Comparison of ENCODE assay signal across 8 mouse cellular contexts in the genomic region with DNA sequence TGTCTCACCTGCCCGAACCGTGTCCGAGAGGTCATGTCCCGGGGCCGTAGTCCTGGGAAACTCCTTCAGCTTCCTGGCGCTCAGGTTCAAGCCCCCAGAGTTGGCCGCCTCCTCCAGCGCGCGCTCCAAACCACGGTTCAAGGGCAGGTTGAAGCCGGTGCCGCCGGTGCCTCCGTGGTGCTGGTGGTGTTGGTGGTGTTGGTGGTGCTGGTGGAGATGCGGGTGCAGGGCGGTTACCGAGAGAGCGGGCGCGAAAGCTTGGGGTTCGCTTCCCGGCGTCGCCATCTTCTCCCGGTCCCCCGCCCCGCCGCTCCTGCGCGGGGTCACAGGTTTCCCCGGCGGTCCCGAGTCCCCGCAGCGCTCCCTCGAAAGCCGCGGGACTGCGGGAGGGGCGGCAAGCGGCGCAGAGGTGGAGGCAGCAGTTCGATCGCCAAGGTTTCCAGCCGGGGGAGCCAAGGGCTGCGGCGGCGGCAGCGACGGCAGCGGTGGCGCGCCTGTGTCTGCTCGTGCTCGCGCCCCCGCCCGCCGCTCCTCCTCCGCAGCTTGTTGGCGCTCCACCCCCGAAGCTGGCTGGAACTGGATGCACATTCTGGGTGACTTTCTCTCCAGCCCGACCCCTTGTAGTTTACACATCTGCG. TPM values are rescaled to one million over a fixed set of nuclear protein-coding genes. Genes with fewer than 3 reads are reported as not detected.
DNase-seq lines count a peak whose midpoint lies in the region; ATAC-seq and TF ChIP-seq lines count a peak whose summit lies in the region.

Gene Lrch1 (minus strand): TSS at position 501 of the 638 bp plus-strand sequence.

- in situ Hi-C loops in Patski (cut with MboI; ENCODE audit: low pct_unique_long_range_greater_than_20kb), result loop anchor here (5.0 kb wide), 1 partner anchor 65 kb away; no protein-coding TSS in a partner anchor

- H3K4me3 ChIP-seq in hindbrain, embryonic 12.5 days, result peak within 1 kb of the TSS; percentile 82

- H3K9ac ChIP-seq in hindbrain, embryonic 12.5 days, result peak within 1 kb of the TSS; percentile 85

- peak within 1 kb of the TSS; percentile 86 for H3K27ac ChIP-seq in hindbrain, embryonic 12.5 days

- CTCF ChIA-PET in Patski (lab: Charles Lee), result interaction anchor here (1.0 kb wide), 2 partner anchors 21 to 37 kb away, joined by 3 read pairs; no protein-coding TSS in a partner anchor

- ATAC-seq in Patski, result peak; percentile 36
- peak; percentile 75 for ATAC-seq in hindbrain, embryonic 12.5 days (ENCODE audit: low FRiP score)

- no peak for TF ChIP-seq CTCF in Patski (IDR thresholded peaks at IDR 0.05)

- peak within 1 kb of the TSS; percentile 67 for H3K4me2 ChIP-seq in hindbrain, embryonic 12.5 days (replicated peaks)

- H3K4me1 ChIP-seq in hindbrain, embryonic 12.5 days, result peaks cover 18% of the 10 kb centered on the region

- WGBS in hindbrain, embryonic 12.5 days, result under 1% methylated on average over 65 of the region's 65 CpGs

- POLR2A ChIA-PET in Patski (lab: Charles Lee), result no interaction called here

- H3K27me3 ChIP-seq in Patski, result no peaks in the 10 kb centered on the region
- no peaks in the 10 kb centered on the region for H3K27me3 ChIP-seq in hindbrain, embryonic 12.5 days

- H3K36me3 ChIP-seq in hindbrain, embryonic 12.5 days, result no peaks in the 10 kb centered on the region

- no peak for DNase-seq in Patski (ENCODE audit: low read depth, low spot score)
- DNase-seq in cerebellum, adult 9-11 months, result peak; percentile 81
- peak; percentile 65 to 80 for DNase-seq in frontal cortex, postnatal 10 days (ENCODE audit: low spot score in 2 of 2)
- peak; percentile 61 for DNase-seq in left cerebral cortex, adult 11 months (ENCODE audit: low spot score)
- peak; percentile 91 for DNase-seq in lung, postnatal 36 days
- peak; percentile 80 for DNase-seq in retina, embryonic 14.5 days (ENCODE audit: low spot score)
- peak; percentile 92 for DNase-seq in thymus, postnatal 4 days

- no peaks in the 10 kb centered on the region for H3K9me3 ChIP-seq in hindbrain, embryonic 12.5 days (replicated peaks)

RNA-seq across cellular contexts. Expression of gene Lrch1, which starts in this region (rescaled TPM):
- 13.0 TPM for polyA plus RNA-seq in Patski (2021)
- polyA plus RNA-seq in hindbrain, embryonic 12.5 days (2016; fragmentation: Nextera tagmentation; extraction: Ambion mirVana), result 13.3 and 23.4 TPM in 2 replicates
